Mouse (Mus musculus) lung, adult 2 months (tissue): ENCODE results near the gene Prc1.

Experiments
- CTCF ChIP-seq: fragments of 200-500 bp; IDR thresholded peaks from 2 replicates; pipeline ENCODE4 v1.5.1; 2011; ENCODE audit warnings: mild to moderate bottlenecking, low read length, control low read depth; ENCODE audit not compliant: insufficient read depth
- POLR2A ChIP-seq: fragments of 200-500 bp; IDR thresholded peaks from 2 replicates; pipeline ENCODE4 v1.6.1; 2011; ENCODE audit warnings: low read depth, mild to moderate bottlenecking, control low read depth, low read length, borderline replicate concordance; ENCODE audit errors: extremely low read depth

- TF ChIP-seq CTCF (no peak), POLR2A (no peak)
Measured at GRCm38 (mm10) chr7:80298754-80299153, 4.5 kb downstream of the Prc1 start.
